Mouse (Mus musculus): Measurements from ENCODE around the gene Ctsz. TPM values are rescaled to one million over a fixed set of nuclear protein-coding genes. Genes with fewer than 3 reads are reported as not detected.

The Ctsz gene
- total and polyA plus RNA-seq, 3 experiments = 141 to 417 (median 219) TPM

- no peaks in the 10 kb centered on the region for H3K79me2 ChIP-seq (replicated peaks; ENCODE audit: control insufficient read depth, extremely low read depth, insufficient read depth, poor library complexity, severe bottlenecking)
- no peak overlapping the region for H3K4me2 ChIP-seq (ENCODE audit: insufficient read depth, low read depth, poor library complexity, severe bottlenecking)
- in situ Hi-C loops (cut with MboI; ENCODE audit: low pct_ligation_motif_present, low pct_unique_long_range_greater_than_20kb, low sequenced_read_pairs) = no loop called here
- H3K27ac ChIP-seq (ENCODE audit: insufficient read depth, low read depth) = no peak overlapping the region
- no peak for DNase-seq (ENCODE audit: extremely low read depth)
- dilution Hi-C loops (cut with MboI; ENCODE audit: extremely low pct_ligation_motif_present, extremely low pct_unique_long_range_greater_than_20kb, low sequenced_read_pairs) = no loop called here
- peaks cover 0 to 4% of the 10 kb centered on the region in 2 experiments; a peak in 1 of 4 replicates for H3K4me1 ChIP-seq (ENCODE audit: control insufficient read depth in 1 of 2, insufficient read depth in 2 of 2)
- H3K27me3 ChIP-seq (replicated peaks) = no peaks in the 10 kb centered on the region
- TF ChIP-seq POLR2A (IDR thresholded peaks at IDR 0.05; ENCODE audit: low read depth, low read length) (no peak), UBTF (IDR thresholded peaks at IDR 0.05; ENCODE audit: low read depth, low read length) (no peak), EP300 (IDR thresholded peaks at IDR 0.05; ENCODE audit: low read length) (no peak), IRF4 (IDR thresholded peaks at IDR 0.05; ENCODE audit: low read depth, low read length) (no peak), ETS1 (conservative IDR thresholded peaks at IDR 0.05; ENCODE audit: low read depth, low read length) (no peak), RCOR1 (conservative IDR thresholded peaks at IDR 0.05; ENCODE audit: low read depth, low read length) (no peak), HCFC1 (IDR thresholded peaks at IDR 0.05; ENCODE audit: low read depth, low read length) (no peak), USF2 (conservative IDR thresholded peaks at IDR 0.05; ENCODE audit: low read depth, low read length) (no peak), TCF12 (IDR thresholded peaks at IDR 0.05; ENCODE audit: low read depth, low read length) (no peak), MEF2A (IDR thresholded peaks at IDR 0.05; ENCODE audit: borderline replicate concordance, low read depth, low read length) (no peak)
- no peak overlapping the region for H3K9ac ChIP-seq (ENCODE audit: insufficient read depth, low read depth)
- H3K4me3 ChIP-seq (replicated peaks in 1 of 3; ENCODE audit: low read depth in 2 of 3, low read length in 2 of 3, poor library complexity in 1 of 3) = no peak overlapping the region
- H3K36me3 ChIP-seq (replicated peaks in 1 of 2; ENCODE audit: control insufficient read depth in 1 of 2, insufficient read depth in 1 of 2, low read length in 1 of 2) = no peaks in the 10 kb centered on the region
- no peaks in the 10 kb centered on the region for H3K9me3 ChIP-seq (replicated peaks; ENCODE audit: low read length)
These were observed 28.6 kb downstream of the Ctsz start for GRCm38 (mm10) chr2:174410222-174410621.

GRCm38 (mm10) chr2:174400396-174400795 lies 38.4 kb downstream of the Ctsz start:
- Histone ChIP-seq H3K79me2 (replicated peaks; ENCODE audit: control insufficient read depth, extremely low read depth, insufficient read depth, poor library complexity, severe bottlenecking) (no peaks in the 10 kb centered on the region), H3K9ac (ENCODE audit: insufficient read depth, low read depth) (no peak overlapping the region), H3K4me3 (replicated peaks in 1 of 3; ENCODE audit: low read depth in 2 of 3, low read length in 2 of 3, poor library complexity in 1 of 3) (no peak overlapping the region), H3K27ac (ENCODE audit: insufficient read depth, low read depth) (no peak overlapping the region), H3K9me3 (replicated peaks; ENCODE audit: low read length) (no peaks in the 10 kb centered on the region), H3K4me1 (ENCODE audit: control insufficient read depth in 1 of 2, insufficient read depth in 2 of 2) (peaks cover 0 to 3% of the 10 kb centered on the region in 2 experiments; a peak in 1 of 4 replicates), H3K4me2 (ENCODE audit: insufficient read depth, low read depth, poor library complexity, severe bottlenecking) (no peak overlapping the region), H3K36me3 (replicated peaks in 1 of 2; ENCODE audit: control insufficient read depth in 1 of 2, insufficient read depth in 1 of 2, low read length in 1 of 2) (peaks cover 0 to 2% of the 10 kb centered on the region in 2 experiments), H3K27me3 (replicated peaks) (no peaks in the 10 kb centered on the region)
- no peak for TF ChIP-seq MYC (IDR thresholded peaks at IDR 0.05; ENCODE audit: low read depth, low read length)
- no peak for TF ChIP-seq MXI1 (IDR thresholded peaks at IDR 0.05; ENCODE audit: low read depth, low read length)
- no peak for TF ChIP-seq ZMIZ1 (IDR thresholded peaks at IDR 0.05; ENCODE audit: low read depth, low read length)
- TF ChIP-seq E2F4 (IDR thresholded peaks at IDR 0.05; ENCODE audit: insufficient replicate concordance, low read depth, low read length) = no peak
- no peak for TF ChIP-seq JUND (conservative IDR thresholded peaks at IDR 0.05; ENCODE audit: low read depth, low read length)
- no peak for TF ChIP-seq MEF2A (IDR thresholded peaks at IDR 0.05; ENCODE audit: borderline replicate concordance, low read depth, low read length)
- no peak for TF ChIP-seq POLR2A (IDR thresholded peaks at IDR 0.05; ENCODE audit: low read depth, low read length)
- no peak for TF ChIP-seq IRF4 (IDR thresholded peaks at IDR 0.05; ENCODE audit: low read depth, low read length)
- no peak for TF ChIP-seq MAFK (IDR thresholded peaks at IDR 0.05; ENCODE audit: insufficient replicate concordance, low read length)
- no peak for TF ChIP-seq ETS1 (conservative IDR thresholded peaks at IDR 0.05; ENCODE audit: low read depth, low read length)
- TF ChIP-seq JUN (IDR thresholded peaks at IDR 0.05; ENCODE audit: insufficient read depth, low read depth, low read length) = no peak
- no peak for TF ChIP-seq CHD2 (IDR thresholded peaks at IDR 0.05; ENCODE audit: low read length)
- TF ChIP-seq HCFC1 (IDR thresholded peaks at IDR 0.05; ENCODE audit: low read depth, low read length) = no peak
- no peak for TF ChIP-seq CTCF (conservative IDR thresholded peaks at IDR 0.05 in 1 of 2, IDR thresholded peaks at IDR 0.05 in 1 of 2; ENCODE audit: low read depth in 2 of 2, low read length in 2 of 2)
- TF ChIP-seq ZNF384 (IDR thresholded peaks at IDR 0.05; ENCODE audit: low read depth, low read length) = no peak
- TF ChIP-seq CHD1 (IDR thresholded peaks at IDR 0.05; ENCODE audit: low read depth, low read length) = no peak
- in situ Hi-C loops (cut with MboI; ENCODE audit: low pct_ligation_motif_present, low pct_unique_long_range_greater_than_20kb, low sequenced_read_pairs) = no loop called here
- dilution Hi-C loops (cut with MboI; ENCODE audit: extremely low pct_ligation_motif_present, extremely low pct_unique_long_range_greater_than_20kb, low sequenced_read_pairs) = no loop called here
- DNase-seq (ENCODE audit: extremely low read depth) = no peak

Data from CH12.LX (cell line).